Mouse (Mus musculus) limb, embryonic 14.5 days (tissue): Measurements from ENCODE around the gene Dhrs7b. TPM values are rescaled to one million over a fixed set of nuclear protein-coding genes. Genes with fewer than 3 reads are reported as not detected.

Experiments
- ATAC-seq: fragments of 200-750 bp; cut with Nextera tagmentation; 2 replicates; pipeline ENCODE4 v1.8.0; 2017; ENCODE audit warnings: low read depth, moderate number of reproducible peaks, moderate TSS enrichment; ENCODE audit not compliant: low FRiP score
- DNase-seq: peaks from one replicate; pipeline ENCODE4 v3.0.0-alpha.2; 2015; ENCODE audit warnings: low spot score
- H3K27ac ChIP-seq: fragments of 300-500 bp; sonication (generic); replicated peaks from 2 replicates; pipeline ENCODE4 v1.5.1; 2014; ENCODE audit warnings: low read depth, mild to moderate bottlenecking, low read length, moderate library complexity, mixed read lengths
- H3K27me3 ChIP-seq: fragments of 300-500 bp; sonication (generic); 2 replicates; pipeline ENCODE4 v1.6.1; 2014; ENCODE audit warnings: low read length, mixed read lengths; ENCODE audit not compliant: control insufficient read depth, insufficient read depth
- H3K36me3 ChIP-seq: fragments of 300-500 bp; sonication (generic); 2 replicates; pipeline ENCODE4 v1.6.1; 2014; ENCODE audit warnings: mild to moderate bottlenecking, low read length, moderate library complexity, mixed read lengths; ENCODE audit not compliant: control insufficient read depth, insufficient read depth
- H3K4me1 ChIP-seq: fragments of 300-500 bp; sonication (generic); 2 replicates; pipeline ENCODE4 v1.6.1; 2014; ENCODE audit warnings: antibody characterized with exemption, low read length, mixed read lengths; ENCODE audit not compliant: control insufficient read depth, insufficient read depth
- H3K4me2 ChIP-seq: fragments of 300-500 bp; sonication (generic); replicated peaks from 2 replicates; pipeline ENCODE4 v1.6.1; 2014; ENCODE audit warnings: low read depth, mild to moderate bottlenecking, low read length, moderate library complexity; ENCODE audit not compliant: severe bottlenecking
- H3K4me3 ChIP-seq: fragments of 300-500 bp; sonication (generic); replicated peaks from 2 replicates; pipeline ENCODE4 v1.5.1; 2014; ENCODE audit warnings: low read length
- H3K9ac ChIP-seq: fragments of 300-500 bp; sonication (generic); 2 replicates; pipeline ENCODE4 v1.6.1; 2014; ENCODE audit warnings: mild to moderate bottlenecking, low read depth, low read length, moderate library complexity; ENCODE audit not compliant: severe bottlenecking
- H3K9me3 ChIP-seq: fragments of 300-500 bp; sonication (generic); 2 replicates; pipeline ENCODE4 v1.6.1; 2016; ENCODE audit warnings: low read length; ENCODE audit not compliant: control insufficient read depth
- POLR2A ChIP-seq: fragments of 200-500 bp; IDR thresholded peaks from 2 replicates; pipeline ENCODE4 v1.8.0; 2012; ENCODE audit warnings: inconsistent platforms, mild to moderate bottlenecking, moderate library complexity, borderline replicate concordance; ENCODE audit not compliant: insufficient read depth, insufficient read length; ENCODE audit errors: extremely low read depth
- WGBS: fragments of 180-500 bp; shearing (Covaris S2); extraction: QIAGEN DNeasy Blood & Tissue Kit; methylation state at CpG from one replicate; pipeline ENCODE4 v1.1.7; 2014; 5-methylcytosine and 5-hydroxymethylcytosine counted together
- polyA plus RNA-seq, 2 experiments: library from polyadenylated mRNA; depleted of rRNA in 1 of 2; stranded (reverse) in 1 of 2; unstranded in 1 of 2; fragments of >200 nt; fragmentation: Nextera tagmentation in 1 of 2; extraction: Ambion mirVana in 1 of 2; gene quantifications; 2 replicates each; pipeline versions ENCODE4 v1.2.1 to v1.2.3; 2012 to 2014

Dhrs7b gene
- polyA plus RNA-seq, 2 experiments = 17.3 to 32.4 TPM

- no peak for ATAC-seq
- no peak for TF ChIP-seq POLR2A
- Histone ChIP-seq H3K36me3 (peaks cover 34% of the 10 kb centered on the region), H3K4me1 (peaks cover 7% of the 10 kb centered on the region; the same call in 1 of the 2 replicates), H3K4me3 (no peak overlapping the region), H3K27me3 (no peaks in the 10 kb centered on the region), H3K9me3 (no peaks in the 10 kb centered on the region), H3K9ac (no peak overlapping the region), H3K4me2 (no peak overlapping the region), H3K27ac (no peak overlapping the region)
- DNase-seq = no peak
- 57% methylated on average over 7 of the region's 7 CpGs for WGBS
Observed at GRCm38 (mm10) chr11:60902001-60902400, 71.6 kb downstream of the Dhrs7b start.

- no peak overlapping the region for H3K9ac ChIP-seq
- peaks cover 7% of the 10 kb centered on the region; the same call in 1 of the 2 replicates for H3K4me1 ChIP-seq
- ATAC-seq (no peak), DNase-seq (no peak)
- H3K27me3 ChIP-seq = no peaks in the 10 kb centered on the region
- no peak for TF ChIP-seq POLR2A
- no peak overlapping the region for H3K27ac ChIP-seq
- no peak overlapping the region for H3K4me2 ChIP-seq
- 18% methylated on average over 4 of the region's 4 CpGs for WGBS
- no peaks in the 10 kb centered on the region for H3K9me3 ChIP-seq
- H3K36me3 ChIP-seq = peaks cover 34% of the 10 kb centered on the region
- H3K4me3 ChIP-seq = no peak overlapping the region
Observed at GRCm38 (mm10) chr11:60902486-60902885, 72.1 kb downstream of the Dhrs7b start.

GRCm38 (mm10) chr11:60903661-60904061 is 73.2 kb downstream of the Dhrs7b start:
- Histone ChIP-seq H3K27ac (no peak overlapping the region), H3K27me3 (no peaks in the 10 kb centered on the region), H3K4me1 (peaks cover 7% of the 10 kb centered on the region; the same call in 1 of the 2 replicates), H3K36me3 (peaks cover 34% of the 10 kb centered on the region), H3K4me2 (no peak overlapping the region), H3K9me3 (no peaks in the 10 kb centered on the region), H3K9ac (no peak overlapping the region), H3K4me3 (no peak overlapping the region)
- WGBS = 85% methylated on average over 6 of the region's 6 CpGs
- DNase-seq (no peak), ATAC-seq (no peak)
- no peak for TF ChIP-seq POLR2A

- no peak for TF ChIP-seq POLR2A
- Histone ChIP-seq H3K4me2 (no peak overlapping the region), H3K4me3 (no peak overlapping the region), H3K27ac (no peak overlapping the region), H3K4me1 (peaks cover 7% of the 10 kb centered on the region; the same call in 1 of the 2 replicates), H3K9ac (no peak overlapping the region), H3K9me3 (no peaks in the 10 kb centered on the region), H3K27me3 (no peaks in the 10 kb centered on the region), H3K36me3 (peaks cover 34% of the 10 kb centered on the region)
- ATAC-seq (no peak), DNase-seq (no peak)
- WGBS = 92% methylated on average over 10 of the region's 10 CpGs
Observed at GRCm38 (mm10) chr11:60905407-60906120, 75.1 kb downstream of the Dhrs7b start.

- Histone ChIP-seq H3K27me3 (no peaks in the 10 kb centered on the region), H3K9ac (no peak overlapping the region), H3K4me1 (peaks cover 7% of the 10 kb centered on the region; the same call in 1 of the 2 replicates), H3K9me3 (no peaks in the 10 kb centered on the region), H3K27ac (no peak overlapping the region), H3K4me2 (no peak overlapping the region), H3K4me3 (no peak overlapping the region), H3K36me3 (peaks cover 34% of the 10 kb centered on the region)
- no peak for DNase-seq
- no peak for ATAC-seq
- WGBS = 81% methylated on average over 4 of the region's 4 CpGs
- no peak for TF ChIP-seq POLR2A
Observed at GRCm38 (mm10) chr11:60906449-60906848, 76.0 kb downstream of the Dhrs7b start.

GRCm38 (mm10) chr11:60908073-60908472 is 77.6 kb downstream of the Dhrs7b start:
- no peak overlapping the region for H3K4me2 ChIP-seq
- WGBS = 71% methylated on average over 3 of the region's 3 CpGs
- no peak overlapping the region for H3K9ac ChIP-seq
- H3K27ac ChIP-seq = no peak overlapping the region
- H3K4me1 ChIP-seq = peaks cover 7% of the 10 kb centered on the region
- DNase-seq (no peak), ATAC-seq (no peak)
- peaks cover 34% of the 10 kb centered on the region for H3K36me3 ChIP-seq
- H3K4me3 ChIP-seq = no peak overlapping the region
- no peaks in the 10 kb centered on the region for H3K27me3 ChIP-seq
- H3K9me3 ChIP-seq = no peaks in the 10 kb centered on the region
- no peak for TF ChIP-seq POLR2A
